Mouse (Mus musculus) cerebellum, postnatal 10 days (tissue): ENCODE results near the gene Ctdspl.

Experiments used
- DNase-seq, 2 experiments: peaks; one replicate each; pipeline ENCODE4 v3.0.0; 2021; ENCODE audit warnings: mixed read lengths in 2 of 2

Ctdspl gene

GRCm38 (mm10) chr9:118920798-118921515, 5.3 kb upstream of the Ctdspl start:
- DNase-seq, result peak; percentile 92 to 95

DNA sequence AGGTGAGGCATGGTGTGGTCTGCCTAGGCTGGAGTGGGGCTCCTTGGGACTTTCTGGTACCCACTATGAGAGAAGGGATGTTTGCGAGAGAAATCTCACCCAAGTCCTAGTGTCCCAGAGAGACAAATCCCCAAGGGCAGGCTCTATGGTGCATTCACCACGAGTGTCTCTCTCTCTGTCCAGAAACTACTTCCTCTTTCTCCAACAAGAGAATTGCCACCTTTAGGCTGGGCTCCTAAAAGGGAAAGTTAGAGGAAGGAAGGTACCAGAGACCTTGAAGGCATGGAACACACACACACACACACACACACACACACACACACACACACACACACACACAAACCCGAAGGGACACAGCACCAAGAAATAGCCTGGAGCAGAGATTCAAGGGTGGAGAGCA, 4.3 kb upstream of the Ctdspl start:
- DNase-seq, result no peak

DNA sequence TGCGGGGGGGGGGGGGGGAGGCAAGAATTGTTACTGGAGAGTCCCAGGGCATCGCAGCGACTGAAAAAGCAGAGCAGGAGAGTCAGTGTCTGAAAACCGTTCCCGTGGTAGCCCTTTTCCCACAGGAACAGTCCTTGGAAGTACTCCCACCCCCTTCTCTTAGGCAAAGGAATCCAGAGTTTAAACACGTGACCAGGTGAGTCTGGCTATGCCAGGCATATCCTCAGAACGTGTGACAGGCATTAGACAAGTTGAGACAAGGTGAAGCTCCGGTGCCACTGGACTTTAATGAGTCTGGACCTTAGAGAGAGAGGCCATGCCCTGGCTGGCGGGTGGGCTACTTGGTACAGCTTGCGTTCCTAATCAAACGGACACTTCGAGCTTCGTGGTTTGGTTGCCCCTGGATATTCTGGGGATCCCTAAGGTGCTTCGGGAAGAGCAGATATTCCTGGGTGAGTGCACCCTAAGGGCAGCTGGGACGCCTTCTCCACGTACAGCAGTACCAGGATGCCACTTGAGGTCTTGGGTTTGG, 1.6 kb upstream of the Ctdspl start:
- DNase-seq, result no peak

DNA sequence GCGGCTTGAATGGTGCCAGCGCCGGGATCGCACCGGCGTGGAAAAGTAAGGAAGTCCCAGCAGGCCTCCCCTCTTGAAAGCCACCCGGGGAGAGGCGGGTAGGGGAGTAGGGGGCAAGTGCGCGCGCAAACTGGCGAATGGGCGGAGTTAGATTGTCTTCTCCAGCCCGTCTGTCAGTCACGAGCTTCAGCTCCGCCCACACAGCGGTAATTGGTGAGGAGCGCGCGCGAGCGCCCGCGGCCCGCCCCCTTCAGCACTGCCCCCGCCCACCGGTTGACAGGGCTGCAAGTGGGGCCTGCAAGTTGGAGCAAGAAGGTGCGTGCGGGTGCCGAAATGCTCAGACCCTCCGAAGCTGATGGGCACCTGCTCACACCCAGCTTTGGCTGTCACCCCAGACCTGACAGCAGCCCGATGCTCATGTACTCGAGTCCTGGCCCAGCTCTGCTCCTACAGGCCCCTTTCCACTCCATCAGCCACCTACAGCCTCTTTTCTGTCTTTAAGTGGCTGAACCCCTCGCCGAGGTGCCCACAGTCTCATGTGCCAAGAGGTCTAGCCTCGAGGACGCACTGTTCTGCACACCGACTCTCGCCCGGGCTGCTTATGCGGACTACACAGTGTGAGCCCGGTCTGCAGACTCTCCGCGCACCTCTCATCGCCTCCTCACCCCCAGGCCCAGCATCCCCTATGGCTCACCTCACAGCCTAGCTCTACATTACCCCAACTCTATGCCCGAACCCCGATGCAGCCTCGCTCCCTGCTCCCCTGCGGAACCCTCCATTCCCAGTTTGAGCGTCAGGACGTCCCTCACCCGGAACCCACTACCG, 755 bp upstream of the Ctdspl start:
- peak; percentile 95 to 97 for DNase-seq

DNA sequence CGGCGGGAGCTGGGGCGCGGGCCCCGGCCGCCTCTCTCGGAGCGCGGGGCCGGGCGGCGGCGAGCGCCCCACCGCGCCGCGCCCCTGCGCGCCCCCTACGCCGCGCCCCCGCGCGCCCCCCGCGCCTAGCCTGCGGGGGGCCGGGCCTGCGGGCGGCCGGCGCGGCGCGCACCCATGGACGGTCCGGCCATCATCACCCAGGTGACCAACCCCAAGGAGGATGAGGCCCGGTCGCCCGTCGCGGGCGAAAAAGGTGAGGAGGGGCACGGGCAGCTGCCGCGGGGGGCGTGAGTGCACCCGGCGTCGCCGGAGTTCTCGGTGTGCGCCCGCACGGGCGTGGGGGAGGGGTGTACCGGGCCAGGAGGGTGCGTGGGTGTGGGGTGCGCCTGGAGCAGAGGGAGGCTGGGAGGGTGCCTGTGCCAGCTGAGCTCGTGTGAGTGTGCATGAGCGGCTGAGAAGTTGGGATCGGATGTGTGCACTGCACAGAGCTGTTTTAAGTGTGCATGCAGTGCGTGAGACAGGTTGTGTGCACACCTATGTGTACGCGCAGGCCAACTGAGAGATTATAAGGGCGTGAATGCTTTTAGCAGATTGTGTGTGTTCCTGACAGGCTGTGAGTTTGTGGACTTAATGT, 552 bp downstream of the Ctdspl start:
- peak; percentile 67 to 70 for DNase-seq

GRCm38 (mm10) chr9:118927501-118927900, 1.2 kb downstream of the Ctdspl start:
- peak; percentile 65 to 66 for DNase-seq

DNA sequence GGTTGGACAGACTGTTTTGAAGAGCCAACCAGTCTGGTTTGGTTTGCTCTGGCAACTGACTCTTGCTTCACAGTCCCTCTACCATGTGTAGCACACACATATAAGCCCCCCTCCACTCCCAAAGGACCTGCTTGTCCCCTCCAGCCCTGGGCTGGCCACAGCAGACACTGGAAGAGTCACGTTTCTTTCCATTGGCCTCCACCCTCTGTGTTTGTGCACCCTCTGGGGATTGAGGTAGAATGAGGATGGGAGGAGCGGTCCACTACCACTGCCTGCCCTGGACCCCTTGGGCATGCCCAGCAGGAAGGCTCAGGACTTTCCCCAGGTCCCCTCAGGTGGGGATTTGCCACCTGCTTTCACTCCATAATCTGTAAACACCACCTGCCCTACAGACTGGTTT, 1.8 kb downstream of the Ctdspl start:
- DNase-seq, result no peak

- peak in 1 of 2 experiments; percentile 26 for DNase-seq
Observed at GRCm38 (mm10) chr9:118928656-118929055, 2.4 kb downstream of the Ctdspl start.

DNA sequence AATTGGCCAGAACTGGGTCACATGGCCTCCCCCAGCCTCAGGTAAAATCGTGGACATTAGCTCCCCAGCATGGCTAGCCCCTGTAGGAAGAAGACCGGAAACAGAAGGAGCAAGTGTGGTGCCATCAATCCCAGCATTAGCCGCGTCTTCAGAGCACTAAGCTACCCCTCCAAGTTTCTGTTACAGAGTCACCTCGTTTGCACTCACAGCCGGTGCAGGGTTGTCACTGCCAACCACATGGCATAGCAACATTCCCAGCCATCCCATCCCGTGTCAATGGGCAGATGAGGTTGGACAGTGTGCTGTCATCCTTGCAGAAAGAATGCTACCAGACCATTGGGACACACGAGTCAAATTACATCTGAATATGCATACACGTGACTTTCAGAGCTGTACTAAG, 4.4 kb downstream of the Ctdspl start:
- peak; percentile 74 to 78 for DNase-seq

DNA sequence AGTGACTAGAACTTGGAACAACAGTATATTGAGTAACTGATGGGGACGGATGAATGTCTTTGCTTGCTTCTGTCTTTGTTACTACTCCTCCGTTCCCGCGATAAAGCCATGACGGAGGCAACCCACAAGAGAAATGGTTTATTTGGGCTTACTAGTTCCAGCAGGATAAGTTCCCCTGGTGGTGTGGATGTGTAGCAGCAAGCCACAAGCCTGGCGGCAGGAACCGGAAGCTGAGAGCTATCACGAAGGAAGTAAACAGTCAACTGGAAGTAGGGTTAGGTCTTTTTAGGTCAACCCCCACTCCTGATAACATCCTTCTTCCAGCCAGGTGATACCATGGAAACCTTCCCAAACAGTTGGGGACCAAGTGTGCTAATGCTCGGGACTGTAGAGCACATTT, 7.5 kb downstream of the Ctdspl start:
- DNase-seq, result no peak

GRCm38 (mm10) chr9:118934319-118934718, 8.1 kb downstream of the Ctdspl start:
- no peak for DNase-seq

DNA sequence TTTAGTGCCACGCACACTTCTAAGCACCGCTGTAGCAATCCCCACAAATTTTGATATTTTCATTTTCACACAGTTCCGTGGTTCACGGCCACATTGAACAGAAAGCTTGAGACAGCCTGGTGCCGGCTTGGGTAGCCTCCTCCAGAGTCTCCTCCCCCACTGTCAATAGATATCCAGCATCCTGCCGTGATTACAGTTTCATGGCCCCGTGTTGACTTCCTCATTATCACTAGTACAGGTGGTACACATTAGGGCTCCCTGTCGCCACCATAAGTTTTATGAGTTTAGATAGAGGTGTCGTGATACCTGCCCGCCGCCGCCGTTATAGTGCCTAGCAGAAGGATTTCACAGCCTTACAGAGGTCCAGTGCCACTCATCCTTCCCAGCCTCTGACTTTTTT, 8.8 kb downstream of the Ctdspl start:
- no peak for DNase-seq

- no peak for DNase-seq
Observed at GRCm38 (mm10) chr9:118936071-118936470, 9.8 kb downstream of the Ctdspl start.

DNA sequence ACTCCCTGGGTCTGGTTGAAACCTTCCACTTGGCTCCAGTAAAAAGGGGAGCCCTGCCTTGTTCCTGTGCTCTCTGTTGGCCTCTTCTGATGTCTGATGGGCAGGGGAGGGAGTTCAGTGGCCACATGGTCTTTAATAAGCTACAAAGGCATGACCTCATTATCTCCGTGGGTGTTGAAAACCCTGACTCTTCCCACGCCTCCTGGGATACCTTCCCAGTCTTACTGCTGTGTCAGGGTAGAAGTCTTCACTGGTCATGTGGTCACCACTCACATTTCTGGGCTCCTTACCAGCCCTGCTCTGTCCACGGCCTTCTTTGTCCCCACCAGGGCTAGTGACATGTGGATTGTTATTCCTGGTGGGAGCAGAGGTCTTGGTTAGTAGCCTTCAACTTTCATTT, 11.3 kb downstream of the Ctdspl start:
- no peak for DNase-seq

- DNase-seq, result no peak
Observed at GRCm38 (mm10) chr9:118939410-118939809, 13.2 kb downstream of the Ctdspl start.

DNA sequence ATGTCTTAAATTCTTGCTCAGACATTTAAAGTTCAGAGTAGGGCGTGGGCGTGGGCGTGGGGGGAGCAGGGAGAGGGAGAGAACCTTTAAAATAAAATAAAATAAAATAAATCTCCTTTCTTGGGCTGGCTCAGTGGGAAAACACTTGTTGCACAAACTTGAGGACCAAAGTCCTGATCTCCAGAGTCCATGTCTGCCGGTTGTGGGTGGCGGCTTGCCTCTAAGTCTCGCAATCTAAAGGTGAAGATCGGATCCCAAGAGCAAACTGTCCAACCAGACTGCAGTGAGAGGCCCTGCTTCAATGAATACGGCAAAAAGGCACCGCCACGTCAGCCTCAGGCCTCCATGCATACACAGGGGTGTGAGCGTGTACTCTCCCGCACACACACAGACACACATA, 13.6 kb downstream of the Ctdspl start:
- no peak for DNase-seq

GRCm38 (mm10) chr9:118940591-118941207, 14.4 kb downstream of the Ctdspl start:
- DNase-seq, result no peak

DNA sequence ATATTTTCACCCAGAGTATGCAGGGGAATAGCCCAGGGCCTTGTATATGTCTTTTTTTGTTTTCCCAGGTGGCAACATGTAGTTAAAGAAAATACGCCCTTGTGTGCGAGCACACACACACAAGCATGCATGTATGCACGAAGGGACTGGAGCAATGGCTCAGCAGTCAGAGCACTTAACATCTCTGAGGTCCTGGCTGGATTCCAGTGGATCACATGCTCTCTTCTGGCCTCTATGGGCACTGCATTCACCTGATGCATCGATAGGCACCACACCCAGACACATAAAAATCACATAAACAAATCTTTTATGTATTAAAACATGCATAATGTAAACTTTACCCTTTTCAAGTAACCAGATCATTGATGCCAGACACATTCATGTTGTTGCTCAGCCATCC, 15.8 kb downstream of the Ctdspl start:
- peak; percentile 56 to 62 for DNase-seq

DNA sequence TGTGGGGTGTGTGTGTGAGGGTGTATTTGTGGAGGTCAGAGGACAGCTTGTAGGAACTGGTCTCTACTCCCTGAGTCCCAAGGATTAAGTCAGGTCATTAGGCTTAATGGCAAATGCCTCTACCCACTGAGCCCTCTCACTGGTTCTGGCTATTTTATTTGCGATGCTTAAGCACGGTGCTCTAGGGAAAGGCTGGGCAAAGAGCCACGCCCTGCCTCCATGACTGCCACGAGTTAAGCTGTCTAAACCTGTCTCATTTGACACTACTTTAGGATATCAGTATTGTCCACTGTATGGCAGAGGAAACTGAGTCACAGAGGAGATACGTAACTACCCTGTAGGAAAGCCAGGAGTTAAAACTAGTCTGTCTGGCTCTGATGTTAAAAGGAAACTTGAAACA, 17.7 kb downstream of the Ctdspl start:
- DNase-seq, result peak in 1 of 2 experiments; percentile 15

- DNase-seq, result no peak
Observed at GRCm38 (mm10) chr9:118944388-118944787, 18.1 kb downstream of the Ctdspl start.

GRCm38 (mm10) chr9:118948486-118948885, 22.2 kb downstream of the Ctdspl start:
- DNase-seq, result no peak

- no peak for DNase-seq
Observed at GRCm38 (mm10) chr9:118949124-118949523, 22.9 kb downstream of the Ctdspl start.

DNA sequence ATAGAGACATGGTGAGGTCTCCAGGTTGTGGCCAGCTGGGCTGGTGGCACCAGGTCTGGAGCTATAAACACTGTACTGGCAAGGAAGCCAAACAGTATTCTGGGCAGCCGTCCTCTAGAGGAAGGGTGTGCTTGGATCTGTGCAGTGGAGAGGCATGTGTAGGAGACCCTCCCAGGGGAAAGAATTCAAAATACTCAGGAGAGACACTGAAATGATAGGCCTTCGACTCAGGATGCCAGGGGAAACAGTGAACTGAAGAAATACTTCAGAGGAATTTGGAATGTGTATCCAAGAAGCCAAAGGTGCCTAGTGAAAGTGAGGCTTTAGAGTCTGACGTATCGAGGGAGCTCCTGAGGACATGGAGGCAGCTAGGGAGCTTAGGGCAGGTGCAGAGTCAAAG, 23.4 kb downstream of the Ctdspl start:
- no peak for DNase-seq
